Mouse (Mus musculus) liver, postnatal 0 days (tissue): ENCODE measurements around the gene Col6a4.

Source experiments
- CTCF ChIP-seq: sonication (generic); IDR thresholded peaks from 2 replicates; pipeline ENCODE4 v1.5.1; 2016; ENCODE audit warnings: antibody characterized with exemption, low read depth
- EP300 ChIP-seq: IDR thresholded peaks from 2 replicates; pipeline ENCODE4 v1.6.1; 2016; ENCODE audit warnings: antibody characterized with exemption, low read depth, mild to moderate bottlenecking

DNA sequence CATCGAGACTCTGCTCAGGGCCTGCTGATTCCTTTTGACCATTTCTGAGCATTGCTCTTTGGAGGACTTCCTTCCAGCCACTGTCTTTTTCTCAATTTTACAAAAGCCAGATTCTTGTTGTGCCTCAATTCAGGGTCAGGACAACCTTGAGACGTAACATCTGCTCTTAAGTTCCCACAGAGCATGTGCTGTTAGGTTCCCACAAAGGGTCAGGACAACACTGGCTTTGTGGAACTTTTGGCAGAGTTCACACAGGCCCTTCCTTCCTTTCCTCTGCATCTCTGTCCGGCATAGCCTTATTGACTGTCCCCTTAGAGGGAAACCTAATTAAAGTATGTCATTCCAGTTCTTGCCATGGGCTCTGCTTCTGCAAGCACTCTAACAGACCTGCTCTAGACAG, 18.6 kb downstream of the Col6a4 start:
- TF ChIP-seq CTCF = no peak
- TF ChIP-seq EP300 = no peak
